Mouse (Mus musculus) embryonic facial prominence, embryonic 10.5 days (tissue): Measurements from ENCODE around the gene Rps6. TPM values are rescaled to one million over a fixed set of nuclear protein-coding genes. Genes with fewer than 3 reads are reported as not detected.

ENCODE experiments used
- DNase-seq: peaks from one replicate; pipeline ENCODE4 v3.0.0-alpha.2; 2017; ENCODE audit warnings: low spot score
- H3K27ac ChIP-seq: fragments of 300-500 bp; sonication (generic); replicated peaks from 2 replicates; pipeline ENCODE4 v1.5.1; 2016; ENCODE audit warnings: mild to moderate bottlenecking
- H3K27me3 ChIP-seq: fragments of 300-500 bp; sonication (generic); replicated peaks from 2 replicates; pipeline ENCODE4 v1.6.1; 2016; ENCODE audit warnings: low read depth, mild to moderate bottlenecking; ENCODE audit not compliant: poor library complexity, severe bottlenecking
- H3K36me3 ChIP-seq: fragments of 300-500 bp; sonication (generic); replicated peaks from 2 replicates; pipeline ENCODE4 v1.6.1; 2016; ENCODE audit warnings: mild to moderate bottlenecking, moderate library complexity
- H3K4me1 ChIP-seq: fragments of 300-500 bp; sonication (generic); 2 replicates; pipeline ENCODE4 v1.6.1; 2016
- H3K4me3 ChIP-seq: fragments of 300-500 bp; sonication (generic); 2 replicates; pipeline ENCODE4 v1.5.1; 2016; ENCODE audit warnings: mild to moderate bottlenecking, moderate library complexity
- H3K9me3 ChIP-seq: fragments of 300-500 bp; sonication (generic); 2 replicates; pipeline ENCODE4 v1.6.1; 2016; ENCODE audit warnings: mild to moderate bottlenecking
- WGBS: fragments of 180-500 bp; shearing (Covaris S2); methylation state at CpG from one replicate; pipeline ENCODE4 v1.1.7; 2016; 5-methylcytosine and 5-hydroxymethylcytosine counted together
- polyA plus RNA-seq: library from polyadenylated mRNA; unstranded; fragments of >200 nt; fragmentation: Nextera tagmentation; extraction: Ambion mirVana; gene quantifications from 2 replicates; pipeline ENCODE4 v1.2.1, GENCODE M21; 2016

The Rps6 gene
- polyA plus RNA-seq, 1 experiment from 2014 or later: 664 TPM

- Histone ChIP-seq H3K4me1 (0 out of 2 replicates have a peak, but pooled peaks cover 7% of the 10 kb centered on the region), H3K9me3 (no peaks in the 10 kb centered on the region), H3K27ac (no peak overlapping the region), H3K36me3 (no peaks in the 10 kb centered on the region), H3K4me3 (no peak overlapping the region), H3K27me3 (peaks cover 22% of the 10 kb centered on the region)
- no peak for DNase-seq
- WGBS: 96% methylated on average over 2 of the region's 2 CpGs
These were observed 22.3 kb upstream of the Rps6 start for GRCm38 (mm10) chr4:86879477-86879876.

GRCm38 (mm10) chr4:86874146-86874847 lies 17.1 kb upstream of the Rps6 start, which contains the start of gene Acer2:
Gene Acer2, plus strand, starts transcription at chr4:86874396.
- peak within 1 kb of the TSS; percentile 55 for H3K27ac ChIP-seq
- peaks cover 45% of the 10 kb centered on the region for H3K27me3 ChIP-seq
- H3K36me3 ChIP-seq: no peaks in the 10 kb centered on the region
- H3K9me3 ChIP-seq: no peaks in the 10 kb centered on the region
- under 1% methylated on average over 60 of the region's 60 CpGs for WGBS
- DNase-seq: peak; percentile 86
- H3K4me1 ChIP-seq: peaks cover 13% of the 10 kb centered on the region
- H3K4me3 ChIP-seq: peak within 1 kb of the TSS; percentile 72

GRCm38 (mm10) chr4:86873072-86873471 lies 15.9 kb upstream of the Rps6 start:
- Histone ChIP-seq H3K27ac (no peak overlapping the region), H3K4me3 (no peak overlapping the region), H3K36me3 (no peaks in the 10 kb centered on the region), H3K27me3 (peaks cover 45% of the 10 kb centered on the region), H3K4me1 (peaks cover 13% of the 10 kb centered on the region), H3K9me3 (no peaks in the 10 kb centered on the region)
- no peak for DNase-seq
- WGBS: 62% methylated on average over 4 of the region's 4 CpGs

- Histone ChIP-seq H3K4me1 (peaks cover 13% of the 10 kb centered on the region), H3K27me3 (peaks cover 45% of the 10 kb centered on the region), H3K36me3 (no peaks in the 10 kb centered on the region), H3K9me3 (no peaks in the 10 kb centered on the region), H3K4me3 (no peak overlapping the region), H3K27ac (no peak overlapping the region)
- DNase-seq: no peak
These were observed 14.8 kb upstream of the Rps6 start for GRCm38 (mm10) chr4:86871988-86872387.

- no peaks in the 10 kb centered on the region for H3K4me1 ChIP-seq
- H3K27me3 ChIP-seq: no peaks in the 10 kb centered on the region
- no peaks in the 10 kb centered on the region for H3K36me3 ChIP-seq
- no peak overlapping the region for H3K27ac ChIP-seq
- H3K9me3 ChIP-seq: no peaks in the 10 kb centered on the region
- WGBS: 85% methylated on average over 5 of the region's 5 CpGs
- no peak overlapping the region for H3K4me3 ChIP-seq
- DNase-seq: no peak
These were observed 6.9 kb upstream of the Rps6 start for GRCm38 (mm10) chr4:86864087-86864486.

GRCm38 (mm10) chr4:86858070-86858440 lies 843 bp upstream of the Rps6 start:
- H3K27ac ChIP-seq: peak overlapping the region; percentile 99
- H3K4me3 ChIP-seq: peak overlapping the region; percentile 98
- H3K36me3 ChIP-seq: peaks cover 31% of the 10 kb centered on the region
- WGBS: 57% methylated on average over 12 of the region's 12 CpGs
- no peaks in the 10 kb centered on the region for H3K27me3 ChIP-seq
- H3K9me3 ChIP-seq: no peaks in the 10 kb centered on the region
- peaks cover 18% of the 10 kb centered on the region for H3K4me1 ChIP-seq
- no peak for DNase-seq

- 2% methylated on average over 50 of the region's 50 CpGs for WGBS
- Histone ChIP-seq H3K27ac (peak overlapping the region; percentile 99), H3K9me3 (no peaks in the 10 kb centered on the region), H3K36me3 (peaks cover 46% of the 10 kb centered on the region), H3K27me3 (no peaks in the 10 kb centered on the region), H3K4me1 (peaks cover 18% of the 10 kb centered on the region), H3K4me3 (peak overlapping the region; percentile 98)
- no peak for DNase-seq
These were observed 704 bp downstream of the Rps6 start for GRCm38 (mm10) chr4:86856304-86857112.

- Histone ChIP-seq H3K36me3 (peaks cover 62% of the 10 kb centered on the region), H3K4me1 (peaks cover 13% of the 10 kb centered on the region), H3K9me3 (no peaks in the 10 kb centered on the region), H3K27ac (no peak overlapping the region), H3K4me3 (no peak overlapping the region), H3K27me3 (no peaks in the 10 kb centered on the region)
- DNase-seq: no peak
- WGBS: 85% methylated on average over 4 of the region's 4 CpGs
These were observed 4.2 kb downstream of the Rps6 start for GRCm38 (mm10) chr4:86852813-86853590.

- peaks cover 9% of the 10 kb centered on the region; the same call in 1 of the 2 replicates for H3K4me1 ChIP-seq
- no peaks in the 10 kb centered on the region for H3K9me3 ChIP-seq
- 71% methylated on average over 3 of the region's 3 CpGs for WGBS
- no peaks in the 10 kb centered on the region for H3K27me3 ChIP-seq
- H3K36me3 ChIP-seq: peaks cover 72% of the 10 kb centered on the region
- DNase-seq: no peak
- H3K4me3 ChIP-seq: no peak overlapping the region
- no peak overlapping the region for H3K27ac ChIP-seq
These were observed 5.2 kb downstream of the Rps6 start for GRCm38 (mm10) chr4:86852018-86852417.

GRCm38 (mm10) chr4:86851331-86851730 lies 5.9 kb downstream of the Rps6 start:
- peaks cover 75% of the 10 kb centered on the region for H3K36me3 ChIP-seq
- DNase-seq: no peak
- no peak overlapping the region for H3K27ac ChIP-seq
- no peaks in the 10 kb centered on the region for H3K9me3 ChIP-seq
- no peaks in the 10 kb centered on the region for H3K27me3 ChIP-seq
- H3K4me1 ChIP-seq: peaks cover 9% of the 10 kb centered on the region; the same call in 1 of the 2 replicates
- no peak overlapping the region for H3K4me3 ChIP-seq
- 81% methylated on average over 2 of the region's 2 CpGs for WGBS

- DNase-seq: no peak
- H3K4me3 ChIP-seq: no peak overlapping the region
- 89% methylated on average over 2 of the region's 2 CpGs for WGBS
- peaks cover 77% of the 10 kb centered on the region for H3K36me3 ChIP-seq
- no peaks in the 10 kb centered on the region for H3K4me1 ChIP-seq
- no peak overlapping the region for H3K27ac ChIP-seq
- H3K27me3 ChIP-seq: no peaks in the 10 kb centered on the region
- no peaks in the 10 kb centered on the region for H3K9me3 ChIP-seq
These were observed 10.0 kb downstream of the Rps6 start for GRCm38 (mm10) chr4:86847246-86847645.

GRCm38 (mm10) chr4:86845384-86845783 lies 11.8 kb downstream of the Rps6 start:
- 95% methylated on average over 3 of the region's 3 CpGs for WGBS
- H3K9me3 ChIP-seq: no peaks in the 10 kb centered on the region
- no peaks in the 10 kb centered on the region for H3K27me3 ChIP-seq
- H3K36me3 ChIP-seq: peaks cover 79% of the 10 kb centered on the region
- no peak overlapping the region for H3K4me3 ChIP-seq
- H3K4me1 ChIP-seq: no peaks in the 10 kb centered on the region
- no peak for DNase-seq
- H3K27ac ChIP-seq: no peak overlapping the region
